Mouse (Mus musculus): ENCODE measurements at regions not wholly inside any gene's neighbourhood (a gene's known extent, or its start where the extent isn't known, plus 50 kb on each side); places are given as distances from the start of the nearest gene placed in this dataset.

GRCm38 (mm10) chr3:66512408-66512807 is 215.8 kb upstream of the Veph1 start:
- 89% methylated on average over 1 of the region's 1 CpGs for WGBS
- Histone ChIP-seq H3K27me3 (no peaks in the 10 kb centered on the region), H3K4me3 (replicated peaks) (no peak overlapping the region), H3K4me2 (no peak overlapping the region), H3K27ac (no peak overlapping the region), H3K9ac (no peak overlapping the region), H3K36me3 (replicated peaks) (no peaks in the 10 kb centered on the region), H3K9me3 (no peaks in the 10 kb centered on the region), H3K4me1 (no peaks in the 10 kb centered on the region)
- no peak for ATAC-seq (ENCODE audit: low FRiP score)

- 75% methylated on average over 4 of the region's 4 CpGs for WGBS
- H3K4me2 ChIP-seq: no peak overlapping the region
- H3K27ac ChIP-seq: no peak overlapping the region
- no peaks in the 10 kb centered on the region for H3K36me3 ChIP-seq (replicated peaks)
- no peak for ATAC-seq (ENCODE audit: low FRiP score)
- no peaks in the 10 kb centered on the region; the same call in 1 of the 2 replicates for H3K4me1 ChIP-seq
- no peak overlapping the region for H3K9ac ChIP-seq
- H3K27me3 ChIP-seq: no peaks in the 10 kb centered on the region
- H3K4me3 ChIP-seq (replicated peaks): no peak overlapping the region
- no peaks in the 10 kb centered on the region for H3K9me3 ChIP-seq
Observed at GRCm38 (mm10) chr3:66510455-66510854, 213.8 kb upstream of the Veph1 start.

- no peaks in the 10 kb centered on the region; the same call in 1 of the 2 replicates for H3K4me1 ChIP-seq
- no peaks in the 10 kb centered on the region for H3K9me3 ChIP-seq
- no peaks in the 10 kb centered on the region for H3K27me3 ChIP-seq
- ATAC-seq (ENCODE audit: low FRiP score): no peak
- H3K4me3 ChIP-seq (replicated peaks): no peak overlapping the region
- no peak overlapping the region for H3K4me2 ChIP-seq
- no peak overlapping the region for H3K9ac ChIP-seq
- H3K36me3 ChIP-seq (replicated peaks): no peaks in the 10 kb centered on the region
- no peak overlapping the region for H3K27ac ChIP-seq
Observed at GRCm38 (mm10) chr3:66506125-66506524, 209.5 kb upstream of the Veph1 start.

GRCm38 (mm10) chr3:66505476-66506076 is 208.9 kb upstream of the Veph1 start:
- no peak overlapping the region for H3K9ac ChIP-seq
- WGBS: 58% methylated on average over 6 of the region's 6 CpGs
- H3K4me2 ChIP-seq: no peak overlapping the region
- ATAC-seq (ENCODE audit: low FRiP score): no peak
- no peaks in the 10 kb centered on the region for H3K9me3 ChIP-seq
- no peaks in the 10 kb centered on the region; the same call in 1 of the 2 replicates for H3K4me1 ChIP-seq
- H3K36me3 ChIP-seq (replicated peaks): no peaks in the 10 kb centered on the region
- H3K27ac ChIP-seq: no peak overlapping the region
- H3K4me3 ChIP-seq (replicated peaks): no peak overlapping the region
- H3K27me3 ChIP-seq: no peaks in the 10 kb centered on the region

- Histone ChIP-seq H3K9ac (no peak overlapping the region), H3K4me1 (no peaks in the 10 kb centered on the region; the same call in 1 of the 2 replicates), H3K9me3 (no peaks in the 10 kb centered on the region), H3K36me3 (replicated peaks) (no peaks in the 10 kb centered on the region), H3K27me3 (no peaks in the 10 kb centered on the region), H3K4me2 (no peak overlapping the region), H3K27ac (no peak overlapping the region), H3K4me3 (replicated peaks) (no peak overlapping the region)
- 77% methylated on average over 6 of the region's 6 CpGs for WGBS
- ATAC-seq (ENCODE audit: low FRiP score): no peak
Observed at GRCm38 (mm10) chr3:66504717-66505116, 208.1 kb upstream of the Veph1 start.

- no peaks in the 10 kb centered on the region for H3K9me3 ChIP-seq
- no peak overlapping the region for H3K4me3 ChIP-seq (replicated peaks)
- H3K4me1 ChIP-seq: no peaks in the 10 kb centered on the region; the same call in 1 of the 2 replicates
- no peaks in the 10 kb centered on the region for H3K27me3 ChIP-seq
- no peaks in the 10 kb centered on the region for H3K36me3 ChIP-seq (replicated peaks)
- H3K9ac ChIP-seq: no peak overlapping the region
- ATAC-seq (ENCODE audit: low FRiP score): no peak
- no peak overlapping the region for H3K27ac ChIP-seq
- no peak overlapping the region for H3K4me2 ChIP-seq
- WGBS: 87% methylated on average over 3 of the region's 3 CpGs
Observed at GRCm38 (mm10) chr3:66503615-66504014, 207.0 kb upstream of the Veph1 start.

GRCm38 (mm10) chr3:66501865-66502264 is 205.2 kb upstream of the Veph1 start:
- H3K9me3 ChIP-seq: no peaks in the 10 kb centered on the region
- H3K27ac ChIP-seq: no peak overlapping the region
- 67% methylated on average over 4 of the region's 4 CpGs for WGBS
- H3K27me3 ChIP-seq: no peaks in the 10 kb centered on the region
- H3K36me3 ChIP-seq (replicated peaks): no peaks in the 10 kb centered on the region
- no peaks in the 10 kb centered on the region; the same call in 1 of the 2 replicates for H3K4me1 ChIP-seq
- no peak overlapping the region for H3K9ac ChIP-seq
- ATAC-seq (ENCODE audit: low FRiP score): no peak
- no peak overlapping the region for H3K4me3 ChIP-seq (replicated peaks)
- H3K4me2 ChIP-seq: no peak overlapping the region

GRCm38 (mm10) chr3:66494442-66495113 is 197.9 kb upstream of the Veph1 start:
- Histone ChIP-seq H3K4me1 (peaks cover 12% of the 10 kb centered on the region), H3K9me3 (no peaks in the 10 kb centered on the region), H3K27me3 (peaks cover 4% of the 10 kb centered on the region; the same call in 1 of the 2 replicates), H3K36me3 (replicated peaks) (no peaks in the 10 kb centered on the region), H3K27ac (no peak overlapping the region), H3K4me3 (replicated peaks) (no peak overlapping the region), H3K9ac (no peak overlapping the region), H3K4me2 (no peak overlapping the region)
- ATAC-seq (ENCODE audit: low FRiP score): no peak
- WGBS: 80% methylated on average over 2 of the region's 2 CpGs

- H3K27me3 ChIP-seq: peaks cover 11% of the 10 kb centered on the region
- peak; percentile 49; the same call in 1 of the 2 replicates for ATAC-seq (ENCODE audit: low FRiP score)
- H3K27ac ChIP-seq: 0 out of 2 replicates have a peak overlapping the region, but pooled peaks have one; percentile 56
- 3% methylated on average over 6 of the region's 6 CpGs for WGBS
- H3K4me3 ChIP-seq (replicated peaks): no peak overlapping the region
- H3K9me3 ChIP-seq: no peaks in the 10 kb centered on the region
- no peak overlapping the region for H3K9ac ChIP-seq
- peaks cover 19% of the 10 kb centered on the region for H3K4me1 ChIP-seq
- no peaks in the 10 kb centered on the region for H3K36me3 ChIP-seq (replicated peaks)
- no peak overlapping the region for H3K4me2 ChIP-seq
Observed at GRCm38 (mm10) chr3:66490696-66491357, 194.2 kb upstream of the Veph1 start.

GRCm38 (mm10) chr3:66488724-66489123 is 192.1 kb upstream of the Veph1 start:
- Histone ChIP-seq H3K4me1 (peaks cover 19% of the 10 kb centered on the region), H3K9me3 (no peaks in the 10 kb centered on the region), H3K27me3 (peaks cover 21% of the 10 kb centered on the region), H3K9ac (no peak overlapping the region), H3K36me3 (replicated peaks) (no peaks in the 10 kb centered on the region), H3K4me2 (no peak overlapping the region), H3K27ac (no peak overlapping the region), H3K4me3 (replicated peaks) (no peak overlapping the region)
- 17% methylated on average over 7 of the region's 7 CpGs for WGBS
- ATAC-seq (ENCODE audit: low FRiP score): peak; percentile 49; the same call in 1 of the 2 replicates

- H3K4me3 ChIP-seq (replicated peaks): no peak overlapping the region
- H3K4me2 ChIP-seq: no peak overlapping the region
- H3K9me3 ChIP-seq: no peaks in the 10 kb centered on the region
- H3K27me3 ChIP-seq: peaks cover 21% of the 10 kb centered on the region
- ATAC-seq (ENCODE audit: low FRiP score): no peak
- H3K4me1 ChIP-seq: peaks cover 19% of the 10 kb centered on the region
- H3K36me3 ChIP-seq (replicated peaks): no peaks in the 10 kb centered on the region
- no peak overlapping the region for H3K27ac ChIP-seq
- no peak overlapping the region for H3K9ac ChIP-seq
Observed at GRCm38 (mm10) chr3:66486658-66487057, 190.0 kb upstream of the Veph1 start.

- WGBS: 86% methylated on average over 1 of the region's 1 CpGs
- ATAC-seq (ENCODE audit: low FRiP score): no peak
- H3K4me3 ChIP-seq (replicated peaks): no peak overlapping the region
- H3K9ac ChIP-seq: no peak overlapping the region
- H3K4me2 ChIP-seq: no peak overlapping the region
- peaks cover 21% of the 10 kb centered on the region for H3K27me3 ChIP-seq
- no peaks in the 10 kb centered on the region for H3K36me3 ChIP-seq (replicated peaks)
- no peaks in the 10 kb centered on the region for H3K9me3 ChIP-seq
- H3K27ac ChIP-seq: no peak overlapping the region
- peaks cover 18% of the 10 kb centered on the region for H3K4me1 ChIP-seq
Observed at GRCm38 (mm10) chr3:66486184-66486583, 189.5 kb upstream of the Veph1 start.

Data from forebrain, embryonic 12.5 days (tissue).